Mouse (Mus musculus) CH12.LX (cell line): ENCODE results near the gene Btnl4.

ENCODE experiments used
- CHD1 ChIP-seq: IDR thresholded peaks from 2 replicates; pipeline ENCODE4 v1.6.1; 2012; ENCODE audit warnings: low read depth, low read length, improper control_type of control experiment, inconsistent platforms
- CTCF ChIP-seq, 2 experiments: IDR thresholded peaks in 1 of 2; conservative IDR thresholded peaks in 1 of 2; 2 replicates each; pipeline ENCODE4 v1.5.1; 2011 to 2012; ENCODE audit warnings: low read depth in 2 of 2, low read length in 2 of 2, improper control_type of control experiment in 1 of 2, inconsistent platforms in 1 of 2, mild to moderate bottlenecking in 1 of 2, moderate library complexity in 1 of 2
- E2F4 ChIP-seq: IDR thresholded peaks from 2 replicates; pipeline ENCODE4 v1.6.1; 2011; ENCODE audit warnings: low read depth, low read length, improper control_type of control experiment; ENCODE audit not compliant: insufficient replicate concordance
- EP300 ChIP-seq: IDR thresholded peaks from 2 replicates; pipeline ENCODE4 v1.6.1; 2011; ENCODE audit warnings: low read length, improper control_type of control experiment
- GABPA ChIP-seq: IDR thresholded peaks from 2 replicates; pipeline ENCODE4 v1.6.1; 2012; ENCODE audit warnings: low read depth, low read length, improper control_type of control experiment, inconsistent platforms; ENCODE audit not compliant: insufficient replicate concordance
- HCFC1 ChIP-seq: IDR thresholded peaks from 2 replicates; pipeline ENCODE4 v1.6.1; 2012; ENCODE audit warnings: low read depth, mild to moderate bottlenecking, inconsistent platforms, low read length, improper control_type of control experiment
- MAX ChIP-seq: IDR thresholded peaks from 2 replicates; pipeline ENCODE4 v1.6.1; 2011; ENCODE audit warnings: low read length, improper control_type of control experiment
- MXI1 ChIP-seq: IDR thresholded peaks from 2 replicates; pipeline ENCODE4 v1.6.1; 2011; ENCODE audit warnings: mild to moderate bottlenecking, low read depth, low read length, improper control_type of control experiment
- POLR2A ChIP-seq: IDR thresholded peaks from 2 replicates; pipeline ENCODE4 v1.6.1; 2011; ENCODE audit warnings: low read depth, mild to moderate bottlenecking, improper control_type of control experiment, low read length
- SMC3 ChIP-seq: IDR thresholded peaks from 2 replicates; pipeline ENCODE4 v1.6.1; 2011; ENCODE audit warnings: low read depth, low read length, improper control_type of control experiment
- TCF12 ChIP-seq: IDR thresholded peaks from 2 replicates; pipeline ENCODE4 v1.6.1; 2014; ENCODE audit warnings: low read depth, mild to moderate bottlenecking, inconsistent platforms, low read length, improper control_type of control experiment
- UBTF ChIP-seq: IDR thresholded peaks from 2 replicates; pipeline ENCODE4 v1.6.1; 2012; ENCODE audit warnings: low read depth, mild to moderate bottlenecking, inconsistent platforms, low read length, improper control_type of control experiment, moderate library complexity
- ZKSCAN1 ChIP-seq: IDR thresholded peaks from 2 replicates; pipeline ENCODE4 v1.6.1; 2012; ENCODE audit warnings: low read depth, inconsistent platforms, low read length, improper control_type of control experiment, borderline replicate concordance

- TF ChIP-seq HCFC1: no peak
- TF ChIP-seq MXI1: no peak
- TF ChIP-seq MAX: no peak
- no peak for TF ChIP-seq POLR2A
- TF ChIP-seq GABPA: no peak
- no peak for TF ChIP-seq E2F4
- no peak for TF ChIP-seq UBTF
- TF ChIP-seq CTCF (conservative IDR thresholded peaks at IDR 0.05 in 1 of 2, IDR thresholded peaks at IDR 0.05 in 1 of 2; ENCODE audit: low read depth in 2 of 2, low read length in 2 of 2): no peak
- TF ChIP-seq SMC3: no peak
- no peak for TF ChIP-seq CHD1
- no peak for TF ChIP-seq EP300
- no peak for TF ChIP-seq ZKSCAN1
- no peak for TF ChIP-seq TCF12
Observed at GRCm38 (mm10) chr17:34470491-34470890, 6.6 kb downstream of the Btnl4 start.
